Comparison of ENCODE assay signal across 7 mouse cellular contexts in genomic region chr5:129594116-129595114, GRCm38 (mm10). TPM values are rescaled to one million over a fixed set of nuclear protein-coding genes. Genes with fewer than 3 reads are reported as not detected.
DNase-seq lines count a peak whose midpoint lies in the region; ATAC-seq lines count a peak whose summit lies in the region.

No protein-coding gene starts in this region.

- H3K36me3 ChIP-seq in limb, embryonic 11.5 days (ENCODE audit: control insufficient read depth, insufficient read depth, low read length): no peaks in the 10 kb centered on the region

- no peaks in the 10 kb centered on the region for H3K27me3 ChIP-seq in limb, embryonic 11.5 days (ENCODE audit: control insufficient read depth, insufficient read depth, low read length)

- peak; percentile 79 for DNase-seq in adipocyte (ENCODE audit: low spot score)
- DNase-seq in cerebellum, postnatal 25 days: peak; percentile 92 to 95
- peak; percentile 92 for DNase-seq in gastrocnemius, postnatal 10 days
- peak; percentile 55 to 84 for DNase-seq in kidney, adult 8-10 months
- DNase-seq in limb, embryonic 11.5 days (ENCODE audit: low spot score): peak; percentile 94
- peak; percentile 55 to 73 for DNase-seq in spleen, postnatal 14 days (ENCODE audit: low spot score in 2 of 2)

- no peaks in the 10 kb centered on the region for H3K9me3 ChIP-seq in limb, embryonic 11.5 days (ENCODE audit: control insufficient read depth, low read length)

- H3K4me1 ChIP-seq in limb, embryonic 11.5 days (ENCODE audit: control insufficient read depth, insufficient read depth, low read length): no peaks in the 10 kb centered on the region

- no peak overlapping the region for H3K4me3 ChIP-seq in limb, embryonic 11.5 days (ENCODE audit: low read depth, low read length)

- no peak overlapping the region for H3K9ac ChIP-seq in limb, embryonic 11.5 days (ENCODE audit: low read length)

- 0 out of 2 replicates have a peak, but pooled peaks have one; percentile 19 for ATAC-seq in limb, embryonic 11.5 days (ENCODE audit: insufficient number of reproducible peaks, low FRiP score, low TSS enrichment, low read depth)
- ATAC-seq in monocyte, adult 5-6 weeks (replicated peaks; ENCODE audit: insufficient number of reproducible peaks, low FRiP score, low TSS enrichment, poor library complexity, severe bottlenecking): peak; percentile 81

- no peak overlapping the region for H3K27ac ChIP-seq in limb, embryonic 11.5 days (replicated peaks; ENCODE audit: low read depth, low read length)

- H3K4me2 ChIP-seq in limb, embryonic 11.5 days (ENCODE audit: low read depth, severe bottlenecking): no peak overlapping the region

- WGBS in limb, embryonic 11.5 days: 40% methylated on average over 19 of the region's 19 CpGs

RNA-seq across cellular contexts. Expression of gene Mmp17, which starts 10.4 kb away (rescaled TPM):
- total RNA-seq in gastrocnemius, postnatal 10 days (2021): under 1 TPM; 0.80 to 0.95 TPM
- polyA plus RNA-seq in limb, embryonic 11.5 days (2014; fragmentation: Nextera tagmentation; extraction: Ambion mirVana): 0.68 and 1.4 TPM in 2 replicates
- 0.10 to 0.29 TPM in 2 of 3 replicates, not detected in the other for total RNA-seq in monocyte, adult 5-6 weeks (2017)
